Mouse (Mus musculus): ENCODE data around the gene Trappc6b. TPM values are rescaled to one million over a fixed set of nuclear protein-coding genes. Genes with fewer than 3 reads are reported as not detected.

Gene Trappc6b
- polyA plus RNA-seq, 1 experiment from 2014 or later = 69.9 TPM

GRCm38 (mm10) chr12:59010482-59010881 lies 50.8 kb downstream of the Trappc6b start:
- H3K36me3 ChIP-seq (replicated peaks) = peaks cover 31% of the 10 kb centered on the region
- DNase-seq (ENCODE audit: low spot score) = no peak
- WGBS = 79% methylated on average over 2 of the region's 2 CpGs

More at GRCm38 (mm10) chr12:59010482-59010881, 50.8 kb downstream of the Trappc6b start:
- H3K4me1 ChIP-seq = peaks cover 25% of the 10 kb centered on the region
- H3K9me3 ChIP-seq = no peaks in the 10 kb centered on the region
- H3K27me3 ChIP-seq (replicated peaks; ENCODE audit: low read depth, poor library complexity, severe bottlenecking) = no peaks in the 10 kb centered on the region
- peak overlapping the region; percentile 85 for H3K4me3 ChIP-seq
- no peak overlapping the region for H3K27ac ChIP-seq (replicated peaks)

Other genes starting within 250 kb of the Trappc6b start
- gene Sec23a, start 49.5 kb downstream of the Trappc6b start, polyA plus RNA-seq (2016; fragmentation: Nextera tagmentation; extraction: Ambion mirVana) = 59.8 and 60.5 TPM in 2 replicates
- 41.8 and 43.7 TPM in 2 replicates for gene Gemin2, start 48.1 kb downstream of the Trappc6b start, polyA plus RNA-seq (2016; fragmentation: Nextera tagmentation; extraction: Ambion mirVana)
- gene Pnn, start 5.4 kb upstream of the Trappc6b start, polyA plus RNA-seq (2016; fragmentation: Nextera tagmentation; extraction: Ambion mirVana) = 114 and 121 TPM in 2 replicates
- 45.2 and 47.0 TPM in 2 replicates for gene Mia2, start 34.3 kb upstream of the Trappc6b start, polyA plus RNA-seq (2016; fragmentation: Nextera tagmentation; extraction: Ambion mirVana)
- 7.6 and 8.5 TPM in 2 replicates for gene Fbxo33, start 158.3 kb upstream of the Trappc6b start, polyA plus RNA-seq (2016; fragmentation: Nextera tagmentation; extraction: Ambion mirVana)